Mouse (Mus musculus): Measurements from ENCODE around the gene Plekha6.
A peak's percentile ranks its signal among the peaks of the same experiment; 100 is the strongest.

Gene Plekha6

DNA sequence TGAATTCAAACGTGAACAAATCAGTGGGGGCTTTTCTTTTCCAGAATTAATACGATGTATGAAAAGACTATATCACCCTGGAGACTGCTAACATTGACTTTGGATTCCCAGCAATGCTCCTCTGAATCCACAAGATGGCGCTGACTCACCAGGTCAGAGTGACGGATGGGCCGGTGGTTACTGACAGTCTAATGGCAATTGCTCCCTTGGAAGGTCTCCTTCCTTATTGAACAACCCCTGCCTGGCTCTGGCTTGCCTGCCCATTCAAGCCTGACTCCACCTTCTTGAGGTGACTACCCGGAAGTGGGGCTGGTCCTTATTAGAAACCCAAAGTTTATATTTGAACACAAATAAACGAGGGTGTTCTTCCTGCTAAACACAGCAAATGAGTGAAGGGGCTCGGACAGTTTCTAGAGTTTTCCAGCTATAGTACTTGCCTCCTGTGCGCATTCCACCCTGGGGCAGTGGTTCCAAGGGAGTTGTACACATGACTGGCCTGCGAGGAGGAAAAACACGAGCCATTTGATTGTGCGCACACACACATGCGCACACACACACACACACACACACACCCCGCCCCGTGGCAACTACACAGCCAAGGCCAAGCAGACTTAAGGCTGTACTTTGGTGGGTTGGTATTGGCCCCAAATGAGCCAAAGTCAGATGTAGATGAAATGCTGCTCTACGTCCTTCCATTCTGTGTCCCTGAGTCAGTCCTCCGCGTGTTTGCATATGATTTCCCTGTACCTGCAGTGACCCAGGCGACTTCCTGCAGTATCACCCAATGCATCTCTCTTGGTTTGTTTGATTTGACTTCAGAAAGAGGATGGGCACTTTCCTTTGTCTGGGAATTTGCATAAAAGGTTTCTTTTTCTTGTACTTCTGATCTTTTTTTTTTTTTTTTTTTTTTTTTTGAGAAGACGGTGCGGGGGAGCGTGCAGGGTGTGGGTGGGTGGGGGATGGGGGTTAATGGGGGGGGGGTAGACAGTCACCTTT, 17.7 kb upstream of the Plekha6 start:
- peak in 1 of 2 experiments; percentile 39 for DNase-seq (ENCODE audit: low spot score in 2 of 2)

DNA sequence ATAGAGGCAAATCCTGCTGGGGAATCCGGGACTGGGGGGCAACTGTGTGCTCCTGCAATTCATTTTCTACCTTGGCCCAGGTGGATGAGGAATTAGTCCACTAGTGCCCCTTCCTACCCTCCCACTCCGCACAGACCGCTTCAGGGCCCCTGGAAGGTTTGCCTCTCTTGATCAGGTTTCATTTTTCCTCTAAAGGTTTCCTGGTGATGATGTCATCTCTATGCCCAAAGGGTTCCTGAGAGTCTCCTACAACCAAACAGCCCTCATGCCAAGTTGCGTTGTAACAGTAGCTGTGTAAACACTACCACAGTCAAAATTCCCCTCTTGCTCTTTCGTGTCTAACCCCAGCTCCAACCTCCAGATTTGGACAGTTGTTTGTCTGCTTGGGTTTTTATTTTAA, 16.7 kb upstream of the Plekha6 start:
- DNase-seq (ENCODE audit: low spot score in 2 of 2) = no peak

DNA sequence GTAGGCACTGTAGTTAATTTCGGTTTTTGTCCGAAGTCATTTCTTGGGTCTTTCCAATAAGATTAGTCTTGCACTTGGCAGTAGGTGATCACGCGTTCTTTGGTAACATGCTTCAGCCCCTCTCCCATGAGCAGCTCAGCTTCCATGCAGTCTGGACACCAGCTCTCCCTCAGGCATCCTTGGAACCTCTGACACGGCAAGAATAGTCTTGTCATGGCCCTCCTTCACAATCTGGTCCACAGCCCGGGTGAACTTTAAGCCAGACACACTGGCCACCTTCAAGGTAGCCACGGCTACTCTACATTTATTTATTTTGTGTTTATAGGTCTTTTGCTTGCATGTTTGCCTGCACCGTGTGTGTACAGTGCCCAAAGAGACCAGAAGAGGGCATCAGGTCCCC, 15.9 kb upstream of the Plekha6 start:
- DNase-seq (ENCODE audit: low spot score in 2 of 2) = no peak

DNA sequence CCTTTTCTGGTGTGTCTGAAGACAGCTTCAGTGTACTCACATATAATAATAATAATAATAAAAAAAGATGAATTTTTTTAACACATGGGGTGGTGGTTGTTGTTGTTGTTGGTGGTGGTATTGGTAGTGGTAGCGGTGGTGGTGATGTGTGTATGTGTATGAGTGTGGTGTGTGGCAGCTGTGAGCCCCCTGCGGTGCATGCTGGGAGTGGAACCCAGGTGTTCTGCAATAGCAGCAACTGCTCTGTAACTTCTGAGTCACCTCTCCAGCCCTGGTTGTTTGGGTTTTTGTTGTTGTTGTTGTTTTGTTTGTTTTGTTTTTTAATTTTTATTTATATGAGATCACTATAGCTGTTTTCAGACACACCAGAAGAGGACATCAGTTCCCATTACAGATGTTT, 13.5 kb upstream of the Plekha6 start:
- DNase-seq (ENCODE audit: low spot score in 2 of 2) = no peak

DNA sequence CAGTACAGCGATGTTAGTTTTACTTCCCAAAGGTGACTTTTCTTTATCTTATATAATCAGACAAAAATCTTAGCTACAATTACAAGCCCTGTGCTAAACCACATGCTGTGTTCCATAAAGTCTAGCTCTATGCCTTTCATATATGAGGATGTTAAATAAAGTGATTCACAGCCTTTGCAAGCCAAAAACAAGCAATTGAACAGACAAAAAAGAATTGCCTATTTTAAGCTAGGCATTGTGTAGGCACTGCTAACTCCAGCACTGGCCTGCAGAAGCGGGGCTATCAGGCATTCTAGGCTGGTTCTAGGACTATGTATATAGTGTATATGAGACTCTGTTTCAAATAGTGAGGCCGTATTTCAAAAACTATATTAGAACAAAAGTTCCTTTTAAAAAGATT, 11.8 kb upstream of the Plekha6 start:
- DNase-seq (ENCODE audit: low spot score in 2 of 2) = no peak

DNA sequence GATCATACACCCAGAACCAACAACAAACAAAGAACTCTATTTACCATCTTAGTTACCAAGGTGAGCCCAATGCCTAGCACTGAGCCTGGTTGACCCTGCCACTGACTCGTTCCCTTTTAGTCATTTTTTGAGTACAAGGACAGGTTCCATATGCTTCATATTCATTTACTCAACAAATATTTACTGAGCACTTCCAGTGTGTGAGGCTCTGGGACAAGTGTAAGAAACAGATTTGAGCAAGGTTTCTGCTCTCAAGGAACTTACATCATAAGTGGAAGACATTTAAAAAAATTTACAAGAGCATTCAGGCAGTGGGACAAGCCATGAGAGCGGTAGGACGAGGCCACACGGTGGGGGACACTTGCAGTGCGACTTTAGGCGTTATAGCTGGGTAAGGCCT, 8.7 kb upstream of the Plekha6 start:
- DNase-seq (ENCODE audit: low spot score in 2 of 2) = no peak

DNA sequence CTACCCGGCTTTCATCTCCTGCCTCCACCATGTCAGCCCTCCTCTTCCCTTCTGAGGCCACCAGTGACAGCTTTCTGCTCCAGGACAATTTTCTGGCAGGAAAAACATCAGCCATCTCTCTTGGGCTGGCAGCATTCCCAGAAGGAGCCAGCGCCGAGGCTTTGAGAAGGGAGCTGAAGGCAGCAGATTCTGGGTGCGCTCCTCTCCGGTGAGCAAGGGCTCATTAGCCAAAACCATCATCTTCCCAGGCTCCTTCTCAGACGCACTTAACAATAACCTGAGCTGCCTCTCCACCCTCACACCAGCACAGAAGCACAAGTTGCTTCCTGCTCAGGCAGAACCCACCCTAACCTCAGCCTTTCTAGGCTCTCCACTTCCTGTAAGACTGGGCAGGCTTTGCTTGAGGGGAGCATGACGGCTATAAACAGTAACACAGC, 4.9 kb upstream of the Plekha6 start:
- DNase-seq (ENCODE audit: low spot score in 2 of 2) = peak in 1 of 2 experiments; percentile 28

DNA sequence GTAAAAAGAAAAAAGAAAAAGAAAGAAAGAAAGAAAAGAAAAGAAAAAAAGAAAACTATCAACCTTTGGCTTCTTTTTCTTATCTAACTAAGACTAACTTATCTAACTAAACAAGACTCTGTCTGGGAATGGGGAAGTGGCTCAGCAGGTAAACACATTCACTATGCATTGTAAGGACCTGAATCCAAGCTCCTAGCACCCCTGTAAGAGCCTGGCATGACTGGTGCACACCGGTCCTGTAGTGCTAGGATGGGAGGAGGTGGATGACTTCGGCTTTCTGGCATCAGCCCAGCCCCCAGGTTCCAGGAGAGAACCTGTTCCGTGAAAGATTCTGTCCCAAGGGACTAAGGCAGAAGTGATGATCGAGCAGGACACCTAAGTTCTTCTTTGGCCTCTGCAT, 2.5 kb upstream of the Plekha6 start:
- DNase-seq (ENCODE audit: low spot score in 2 of 2) = no peak

DNA sequence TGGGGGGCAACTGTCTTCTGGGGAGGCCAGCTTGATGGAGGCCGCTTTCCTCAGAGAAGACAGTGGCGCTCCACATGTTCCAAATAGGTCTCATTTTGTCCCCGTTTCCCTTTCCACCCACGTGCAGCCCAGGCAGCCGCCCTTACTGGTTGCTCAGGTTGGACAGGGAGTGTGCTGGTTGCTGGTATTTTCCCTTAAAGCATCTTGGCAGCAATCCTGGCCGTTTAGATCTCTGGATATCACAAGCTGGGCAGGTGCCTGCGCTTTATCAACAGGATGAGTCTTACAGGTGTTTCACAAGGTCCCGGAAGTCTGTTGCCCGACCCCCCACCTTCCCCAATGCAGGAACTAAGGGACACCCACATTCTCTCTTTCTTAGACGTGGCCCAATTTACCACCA, 2.0 kb upstream of the Plekha6 start:
- no peak for DNase-seq (ENCODE audit: low spot score in 2 of 2)

DNA sequence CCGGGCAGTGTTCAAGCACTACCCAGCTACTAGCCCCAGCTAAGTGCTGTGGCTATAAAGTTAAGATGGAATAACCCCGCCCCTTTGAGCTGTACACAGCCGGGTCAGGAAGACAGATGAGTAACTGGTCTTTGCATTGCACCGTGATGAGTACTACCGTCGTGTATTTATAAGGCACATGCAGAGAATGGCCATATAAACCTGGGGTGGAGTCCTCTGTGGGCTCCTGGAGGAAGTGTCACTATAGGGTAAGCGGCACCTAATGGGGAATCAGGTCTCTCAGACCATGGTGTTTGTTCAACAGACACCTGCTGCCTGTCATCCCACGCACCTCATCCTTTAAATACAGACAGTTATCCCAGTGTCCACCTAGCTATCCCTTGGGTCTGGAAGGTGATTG, 1.0 kb upstream of the Plekha6 start:
- no peak for DNase-seq (ENCODE audit: low spot score in 2 of 2)

DNA sequence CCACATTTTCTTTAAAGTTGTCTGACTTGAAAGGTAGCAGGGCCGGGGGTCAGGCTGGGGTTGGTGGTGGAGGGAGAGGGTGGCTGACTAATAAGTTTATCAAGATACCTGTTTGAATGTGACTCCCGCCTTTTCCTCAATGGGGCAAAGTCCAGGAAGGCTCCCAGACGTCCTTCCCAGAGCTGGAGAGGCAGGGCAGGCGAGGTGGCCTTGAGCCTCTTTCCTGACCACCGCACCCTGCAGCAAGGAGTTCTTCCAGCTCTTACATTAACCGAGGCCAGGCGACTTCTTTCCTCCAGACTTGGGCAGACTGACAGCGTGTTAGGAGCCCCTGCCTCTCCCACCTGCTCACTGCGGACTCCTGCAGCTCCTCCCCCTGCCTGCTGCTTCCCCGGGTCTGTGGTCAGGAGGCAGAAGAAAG, 591 bp downstream of the Plekha6 start:
- DNase-seq (ENCODE audit: low spot score in 2 of 2) = no peak

DNA sequence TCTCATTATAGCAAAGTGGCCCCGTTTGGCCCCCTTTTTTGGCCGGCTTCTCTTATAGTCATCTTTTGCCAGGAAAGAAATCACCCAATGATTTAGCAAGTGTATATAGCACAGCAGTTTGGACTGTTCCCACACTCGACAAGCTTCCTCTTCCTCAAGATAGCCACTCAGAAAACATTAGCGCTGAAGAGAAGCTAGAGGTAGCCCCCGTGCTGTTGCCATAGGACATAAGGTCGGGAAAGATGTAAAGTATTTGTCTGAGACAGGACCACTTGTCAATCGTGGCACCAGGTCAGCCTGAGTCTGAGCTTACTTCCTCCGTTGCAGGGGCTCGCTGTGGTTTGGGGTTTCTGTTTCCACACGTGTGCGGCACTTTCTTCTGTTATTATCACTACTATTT, 1.1 kb downstream of the Plekha6 start:
- no peak for DNase-seq (ENCODE audit: low spot score in 2 of 2)

DNA sequence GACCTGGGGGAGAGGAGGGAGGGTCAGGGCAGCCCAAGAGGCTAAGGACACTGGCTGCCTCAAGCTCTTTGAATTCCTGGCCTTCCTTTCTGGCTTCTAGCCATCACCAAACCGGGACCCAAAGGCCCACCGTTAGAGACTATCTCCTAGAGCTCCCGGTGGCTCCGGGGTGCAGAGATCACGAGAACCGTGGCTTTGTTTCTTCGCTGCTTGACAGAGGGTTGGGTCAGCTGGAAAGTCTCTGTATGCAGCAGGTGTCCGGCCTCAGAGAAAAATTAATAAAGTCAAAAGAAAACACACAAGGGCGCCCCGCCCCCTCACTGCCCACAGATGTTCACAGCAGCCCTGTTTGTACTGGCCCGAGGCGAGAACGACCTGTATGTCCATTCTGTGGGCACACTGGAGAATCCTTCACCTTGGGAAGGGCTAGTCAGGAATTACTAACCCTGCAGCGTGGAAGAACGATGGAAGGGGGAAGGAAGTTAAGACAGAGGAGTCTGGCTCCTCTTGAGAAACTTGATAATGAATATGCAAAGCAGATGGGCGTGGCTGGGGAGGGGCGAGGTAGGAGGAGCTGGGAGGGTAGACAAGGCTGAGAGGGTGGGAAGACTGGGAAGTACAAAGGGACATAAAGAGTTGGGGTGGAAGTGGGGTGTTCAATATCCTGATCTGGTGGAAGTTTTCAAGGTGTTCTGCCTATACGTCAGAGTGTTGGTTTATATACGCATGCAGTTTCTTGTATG, 4.5 kb downstream of the Plekha6 start:
- no peak for DNase-seq (ENCODE audit: low spot score in 2 of 2)

DNA sequence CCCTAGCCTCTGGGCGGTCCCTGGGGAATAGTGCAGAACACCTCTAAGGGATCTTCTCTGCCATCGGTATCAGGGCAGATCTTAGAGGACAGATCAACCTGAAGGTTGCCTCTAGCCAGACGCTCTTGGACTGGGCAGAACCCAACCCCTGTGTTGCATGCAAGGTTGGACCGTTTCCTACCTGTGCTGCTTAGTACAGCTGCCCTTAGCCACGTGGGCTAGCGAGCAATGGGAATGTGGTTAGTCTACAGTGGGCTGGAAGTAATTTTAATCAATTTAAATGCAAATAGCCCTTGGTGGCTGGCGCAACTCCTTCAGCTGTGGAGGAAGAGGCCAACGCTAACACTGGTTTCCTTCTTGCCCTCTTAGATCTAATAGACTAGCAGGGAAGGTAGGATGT, 6.2 kb downstream of the Plekha6 start:
- no peak for DNase-seq (ENCODE audit: low spot score in 2 of 2)

DNA sequence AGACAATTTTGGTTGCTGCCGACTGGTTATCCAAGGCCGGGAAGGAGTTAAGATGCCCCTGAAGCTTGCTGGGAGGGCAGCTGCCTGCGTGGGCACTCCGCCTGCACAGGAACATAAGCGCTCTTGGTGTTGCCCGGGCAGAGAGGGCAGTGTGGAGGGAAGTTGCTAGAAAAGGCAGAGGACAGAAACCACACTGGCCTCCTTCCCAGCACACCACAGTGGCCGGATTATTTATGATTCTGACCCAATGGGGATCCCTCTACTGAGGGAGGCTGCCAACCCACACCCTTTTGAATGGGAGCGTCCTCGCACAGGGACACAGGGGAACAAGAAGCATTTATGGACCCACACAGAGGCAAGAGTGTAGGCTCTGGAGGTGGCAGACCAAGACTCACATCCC, 7.3 kb downstream of the Plekha6 start:
- no peak for DNase-seq (ENCODE audit: low spot score in 2 of 2)

DNA sequence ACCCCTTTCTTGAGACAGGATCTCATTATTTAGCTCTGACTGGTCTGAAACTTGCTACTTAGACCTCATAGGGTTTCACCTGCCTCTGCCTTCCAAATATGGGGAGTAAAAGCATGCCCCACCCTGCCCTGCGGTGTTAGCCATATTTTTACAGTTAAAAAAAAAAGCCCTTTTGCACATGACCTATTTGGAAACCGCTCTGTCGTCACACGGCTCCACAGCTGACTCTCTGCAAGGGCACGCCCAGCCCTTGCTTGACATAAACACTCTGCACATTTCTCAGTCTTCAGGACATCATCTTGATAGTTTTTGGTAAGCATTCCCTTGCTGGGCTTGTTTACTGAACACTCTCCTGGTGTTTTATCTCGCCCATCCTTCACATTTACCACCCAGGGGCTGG, 11.1 kb downstream of the Plekha6 start:
- no peak for DNase-seq (ENCODE audit: low spot score in 2 of 2)

DNA sequence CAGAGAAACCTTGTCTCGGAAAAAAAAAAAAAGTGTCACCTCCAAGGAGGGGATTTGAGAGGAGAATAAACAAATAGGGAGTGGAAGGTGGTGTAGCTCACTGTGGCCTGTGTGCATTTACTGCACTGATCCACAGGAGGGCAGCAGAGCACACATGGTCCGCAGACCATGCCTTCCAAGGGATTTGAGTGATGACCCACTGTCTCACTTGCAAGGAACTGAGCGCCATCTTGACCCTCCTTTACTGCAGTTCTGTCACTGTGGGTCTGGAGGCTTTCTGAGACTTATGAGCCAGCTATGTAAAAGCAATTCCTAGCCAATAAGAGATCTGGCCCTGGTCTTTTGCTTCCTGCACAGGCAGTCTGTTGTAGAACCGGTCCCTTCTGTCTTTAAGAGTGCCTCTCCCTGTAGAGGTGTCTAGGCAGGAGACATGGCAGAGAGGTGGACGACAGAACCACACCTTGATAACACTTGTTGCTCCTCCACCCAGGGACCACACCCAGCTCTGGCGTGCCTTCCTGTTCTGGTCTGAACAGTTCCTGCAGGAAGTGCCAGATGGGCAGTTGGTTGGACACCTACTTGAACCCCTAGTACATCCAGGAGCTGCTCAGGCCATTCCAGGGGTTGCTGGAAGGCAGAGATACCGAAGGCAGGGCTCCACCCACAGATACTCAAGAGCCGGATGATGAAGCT, 13.6 kb downstream of the Plekha6 start:
- peak in 1 of 2 experiments; percentile 32 for DNase-seq (ENCODE audit: low spot score in 2 of 2)

DNA sequence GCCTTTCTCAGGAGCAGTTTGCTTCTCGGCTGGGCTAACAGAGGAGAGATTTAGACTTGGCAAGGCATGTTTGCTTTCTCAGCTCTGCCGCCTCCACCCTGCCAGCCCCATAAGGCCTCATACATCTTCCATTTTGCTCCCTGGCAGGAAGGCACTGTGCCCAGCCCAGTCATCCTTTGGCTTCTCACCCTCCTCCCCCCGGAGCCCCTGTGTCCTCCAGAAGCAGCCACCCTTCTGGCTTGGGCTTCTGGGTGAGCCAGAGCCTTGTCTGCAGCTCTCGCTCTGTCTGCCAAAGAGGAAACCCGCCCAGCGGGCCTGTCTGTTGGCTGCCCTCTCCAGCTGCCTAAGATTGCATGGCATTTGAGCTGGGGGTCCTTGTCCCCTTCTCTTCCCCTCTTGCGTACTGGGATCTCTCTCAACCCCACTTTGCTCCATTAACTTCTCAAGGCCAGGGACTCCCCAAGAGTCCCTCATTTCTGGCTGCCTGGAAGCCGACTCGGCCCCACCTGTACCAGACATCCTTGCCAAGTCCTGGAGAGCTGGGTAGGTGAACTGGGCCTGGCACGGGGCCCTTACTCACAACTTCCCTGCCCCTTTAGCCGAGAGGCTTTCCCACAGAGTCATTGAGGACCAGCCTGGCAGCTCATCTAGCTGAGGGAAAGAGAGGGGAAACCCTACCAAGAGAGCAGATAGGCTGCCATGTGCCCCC, 14.9 kb downstream of the Plekha6 start:
- DNase-seq (ENCODE audit: low spot score in 2 of 2) = no peak

DNA sequence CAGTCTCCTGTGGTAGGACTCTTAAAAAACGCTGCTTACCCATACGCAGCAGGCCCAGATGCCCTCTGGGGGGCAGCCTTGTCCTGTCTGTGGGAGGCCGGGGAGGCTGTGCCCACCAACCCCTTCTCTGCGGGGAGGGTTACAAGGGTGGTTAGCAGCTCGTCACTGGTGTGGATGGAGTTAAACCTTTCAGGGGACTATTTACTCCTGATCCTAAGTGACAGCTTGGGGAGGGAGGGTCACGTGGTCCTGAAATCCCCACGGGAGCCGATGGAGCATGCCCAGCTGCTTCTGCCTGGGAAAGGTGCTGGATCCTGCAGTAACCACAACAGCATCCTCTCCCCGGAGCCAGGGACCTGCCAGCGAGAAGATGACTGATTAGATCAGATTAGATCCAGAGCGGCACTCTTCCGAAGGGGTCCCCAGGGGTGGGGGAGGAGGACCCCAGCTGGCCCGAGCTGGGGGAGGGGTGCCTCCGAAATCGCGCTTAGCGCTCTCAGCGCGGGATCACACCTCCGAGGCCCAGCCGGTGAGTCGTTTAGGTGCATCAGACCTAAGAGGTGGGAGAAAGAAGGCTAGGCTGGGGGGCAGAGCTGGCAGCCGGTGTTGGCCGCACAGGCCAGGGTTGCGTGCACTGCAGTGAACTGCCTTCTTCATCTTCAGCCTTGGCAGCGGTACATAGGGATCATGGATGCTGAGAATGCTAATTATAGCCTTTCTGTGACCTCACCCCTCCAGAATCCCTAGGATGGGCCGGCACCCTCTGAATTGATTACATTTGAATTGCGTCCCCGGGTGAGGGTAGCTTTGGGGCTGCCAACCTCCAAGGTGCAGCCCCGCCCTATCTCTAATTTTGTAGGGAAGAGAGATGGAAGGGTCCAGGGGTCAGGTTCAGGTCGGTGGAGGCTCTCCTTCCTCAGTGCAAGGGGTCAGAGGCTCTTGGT, 17.3 kb downstream of the Plekha6 start:
- DNase-seq (ENCODE audit: low spot score in 2 of 2) = peak in 1 of 2 experiments; percentile 60

DNA sequence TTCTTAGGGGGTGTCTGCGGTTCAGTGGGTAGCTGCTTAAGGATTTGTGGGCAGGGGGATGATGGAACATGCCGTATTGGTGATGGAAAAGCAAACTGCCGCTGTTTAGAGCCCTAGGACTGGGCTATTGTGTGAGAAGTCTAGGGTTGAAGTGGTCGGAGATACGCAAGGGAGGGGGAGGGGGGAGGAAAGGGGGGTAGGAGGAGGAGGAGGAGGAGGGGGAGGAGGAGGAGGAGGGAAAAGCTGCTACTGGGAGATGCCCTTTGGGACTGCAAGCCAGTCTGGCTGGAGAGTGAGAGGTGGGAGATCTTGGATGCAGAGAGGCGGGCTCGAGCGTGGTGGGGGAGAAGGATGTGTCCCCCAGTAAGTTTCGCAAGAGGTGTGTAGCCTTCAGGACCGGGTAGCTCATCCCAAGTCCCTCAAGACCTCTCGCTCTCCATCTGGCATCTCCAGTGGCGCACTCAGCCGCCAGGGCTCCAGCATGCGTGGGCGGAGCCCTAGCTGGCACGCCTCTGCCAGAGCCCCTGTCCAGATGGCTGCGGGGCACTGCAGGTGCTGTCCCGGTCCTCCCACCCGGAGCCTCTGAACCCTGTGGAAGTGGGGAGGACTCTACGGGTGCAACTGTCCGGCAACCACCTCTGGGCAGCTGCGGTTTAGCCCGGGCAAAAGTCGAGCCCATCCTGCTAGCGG, 18.2 kb downstream of the Plekha6 start:
- DNase-seq (ENCODE audit: low spot score in 2 of 2) = no peak
